Mouse (Mus musculus): ENCODE results near the gene Vmn1r5.
"Not testable (repeated sequence)": the region's sequence is repeated elsewhere in the genome, so short reads cannot be mapped to it uniquely, and the experiment has no call there.

The Vmn1r5 gene

DNA sequence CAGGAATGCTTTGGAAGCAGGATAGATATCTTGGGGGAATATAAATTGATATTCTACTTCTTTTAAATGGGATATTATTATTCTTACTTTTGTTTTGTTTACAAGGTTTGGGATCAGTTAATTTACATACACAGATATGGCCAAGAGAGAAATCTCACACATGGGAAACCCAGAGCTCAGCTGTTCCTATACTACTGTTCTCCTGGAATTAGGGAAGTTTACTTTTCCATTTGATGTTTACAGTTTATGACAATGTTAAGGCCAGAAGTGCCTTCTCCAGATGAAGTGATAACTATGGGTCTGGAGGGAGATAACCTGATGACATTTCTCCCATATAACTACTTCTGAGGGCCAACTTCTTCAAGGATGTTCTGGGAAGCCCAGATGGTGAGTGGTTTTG lies at the start of gene Vmn1r5:
Gene Vmn1r5, plus strand, starts transcription at position 301 of the 400 bp plus-strand sequence.
- no peak for DNase-seq

DNA sequence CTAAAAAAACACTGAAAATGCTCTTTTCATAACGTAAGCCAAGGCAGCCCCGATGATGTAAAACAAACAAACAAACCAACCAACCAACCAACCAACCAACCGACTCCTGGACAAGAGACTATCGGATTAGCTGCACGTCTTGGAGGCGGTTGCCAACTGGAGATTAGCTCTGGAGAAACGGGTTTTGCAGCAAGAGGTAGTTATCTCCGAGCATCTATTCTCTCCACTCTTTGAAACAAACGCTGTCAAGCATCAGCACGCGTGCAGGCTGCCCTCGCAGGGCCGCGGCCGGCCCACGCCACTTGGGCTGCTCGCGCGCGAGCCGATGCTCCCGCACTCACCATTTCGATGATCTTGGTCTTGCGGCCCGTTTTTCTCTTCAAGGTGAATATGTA lies 46.7 kb upstream of the Vmn1r5 start:
- DNase-seq = no peak

DNA sequence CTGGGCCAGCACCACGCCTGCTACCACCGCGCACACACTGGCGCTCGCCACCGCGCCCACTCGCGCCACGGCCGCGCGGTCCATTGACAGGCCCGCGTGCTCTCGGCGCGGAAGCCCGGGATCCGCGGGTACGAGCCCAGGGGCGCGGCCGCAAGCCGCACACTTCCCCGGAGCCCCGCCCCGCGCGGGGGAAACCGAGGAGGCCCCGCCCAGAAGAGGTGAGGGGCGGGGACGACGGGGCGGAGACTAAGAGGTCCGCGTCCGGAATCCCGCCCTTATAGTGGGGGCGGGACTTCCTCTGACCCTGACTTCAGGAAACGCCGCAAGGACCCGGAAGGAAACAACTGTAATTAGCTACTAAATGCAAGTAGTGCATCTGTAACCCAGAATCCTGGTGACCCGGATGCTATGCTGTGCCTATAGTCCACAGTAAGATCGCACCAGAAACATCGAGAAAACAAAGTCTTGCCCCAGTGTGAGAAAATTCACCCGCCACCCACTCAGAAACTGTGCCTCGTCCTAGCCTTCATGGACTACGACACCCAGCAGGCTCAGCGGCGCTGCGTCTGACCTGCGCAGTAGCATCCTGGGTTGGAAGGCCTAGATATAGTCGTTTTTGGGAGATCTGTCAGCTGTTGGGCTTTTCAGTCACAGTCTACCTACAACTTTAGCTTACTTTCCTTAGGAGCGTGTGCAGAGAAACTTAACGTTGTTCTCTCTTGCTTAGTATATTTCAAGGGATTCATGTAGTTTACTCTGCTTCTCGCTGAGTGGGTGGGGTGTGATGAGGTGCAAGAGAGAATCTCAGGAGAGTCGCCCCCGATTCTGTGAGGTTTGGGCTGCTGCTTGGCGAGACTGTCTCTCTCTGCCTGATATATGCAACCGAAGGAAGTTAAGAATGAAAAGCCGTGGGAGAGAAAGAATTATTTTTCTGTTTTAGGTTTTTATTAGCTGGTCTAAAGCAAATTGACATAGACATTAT lies 46.1 kb upstream of the Vmn1r5 start, which contains the start of the genes Nt5c3 and Vmn1r4:
Gene Nt5c3, minus strand, starts transcription at position 207 of the 982 bp plus-strand sequence.
Gene Vmn1r4, plus strand, starts transcription at position 290 of the 982 bp plus-strand sequence.
- peak; percentile 94 to 97 for DNase-seq

DNA sequence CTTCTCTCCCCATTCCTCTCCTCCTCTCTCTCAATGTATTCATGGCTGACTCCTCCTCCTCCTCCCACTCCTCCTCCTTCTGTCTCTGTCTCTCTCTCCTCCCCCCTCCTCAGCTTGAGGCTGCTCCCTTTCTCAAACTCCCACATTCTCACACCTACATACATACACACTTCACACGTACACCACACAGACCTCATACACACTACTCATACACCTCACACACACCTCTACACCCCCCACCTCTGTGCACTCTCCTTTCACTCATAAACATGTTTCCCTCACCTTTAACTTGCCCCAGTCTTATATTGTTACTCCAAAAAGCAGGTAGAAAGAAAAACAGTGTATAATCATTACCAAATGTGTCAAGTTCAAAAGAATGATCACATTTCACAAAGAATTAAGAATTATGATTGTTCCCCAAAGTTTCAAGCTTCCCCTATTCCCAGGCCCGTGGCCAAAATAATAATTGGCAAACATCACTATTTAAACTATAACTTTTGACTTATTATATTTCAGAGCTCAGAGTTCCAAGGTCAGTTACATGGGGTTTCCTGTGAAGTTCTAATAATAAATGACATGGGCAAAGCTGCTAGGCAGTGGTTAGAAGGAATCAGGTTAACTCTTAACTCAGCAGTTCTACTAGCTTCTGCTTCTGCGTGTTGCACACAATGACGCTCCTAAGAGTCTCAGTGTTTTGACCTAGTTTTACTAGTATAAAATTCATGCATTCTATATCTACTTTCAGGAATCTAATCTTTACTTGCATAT lies 38.2 kb upstream of the Vmn1r5 start:
- DNase-seq = no peak

DNA sequence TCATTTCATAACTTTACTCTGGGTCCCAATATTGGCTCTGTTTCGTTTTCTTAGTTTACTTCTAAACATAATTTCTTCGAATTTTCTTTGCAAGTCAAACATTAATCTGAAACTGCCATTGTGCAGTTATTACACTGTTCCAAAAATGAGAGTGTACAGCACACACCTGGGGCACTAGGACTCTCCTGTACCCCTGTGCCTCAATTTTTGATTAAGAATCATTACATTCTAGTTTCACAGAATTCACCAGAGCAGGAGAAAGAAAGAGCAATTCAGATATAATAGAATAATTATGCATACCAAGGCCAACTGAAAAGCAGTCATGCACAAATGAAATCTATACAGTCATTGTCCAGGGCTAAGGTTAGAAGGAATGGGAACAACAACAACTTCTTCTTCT lies 37.6 kb upstream of the Vmn1r5 start:
- DNase-seq = no peak

DNA sequence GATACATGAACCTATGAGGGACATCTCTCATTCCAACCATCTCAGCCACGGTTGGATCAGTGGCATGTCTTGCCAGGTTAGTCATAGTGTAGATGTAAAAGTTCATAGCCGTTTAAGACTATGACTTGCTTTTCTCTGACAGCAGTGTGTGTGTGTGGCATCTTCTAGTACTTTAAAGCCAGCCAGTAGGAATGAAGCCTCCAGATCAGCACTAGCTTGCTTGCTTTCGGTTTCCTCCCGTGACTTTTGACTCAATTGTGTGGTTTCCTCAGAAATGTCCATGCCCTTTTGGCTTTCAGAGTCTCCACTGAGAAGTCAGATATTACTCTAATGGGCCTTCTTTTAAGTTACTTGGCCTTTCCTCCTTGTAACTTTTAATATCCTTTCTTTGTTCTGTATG lies 35.7 kb upstream of the Vmn1r5 start:
- no peak for DNase-seq

DNA sequence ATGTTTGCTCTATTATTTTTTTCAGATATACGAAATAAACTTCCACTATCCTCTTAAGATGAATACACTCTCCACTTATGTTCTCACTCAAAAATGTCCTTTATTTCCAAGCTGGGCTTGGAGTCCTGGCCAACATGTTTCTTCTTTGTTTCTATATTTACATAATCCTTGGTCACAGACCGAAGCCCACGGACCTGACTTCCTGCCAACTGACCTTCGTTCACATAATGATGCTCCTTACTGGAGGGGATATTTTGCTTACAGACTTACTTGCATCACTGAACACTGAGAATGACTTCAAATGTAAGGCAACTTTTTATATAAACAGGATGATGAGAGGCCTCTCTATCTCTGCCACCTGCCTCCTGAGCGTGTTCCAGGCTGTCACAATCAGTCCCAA lies 13.6 kb upstream of the Vmn1r5 start:
- no peak for DNase-seq

DNA sequence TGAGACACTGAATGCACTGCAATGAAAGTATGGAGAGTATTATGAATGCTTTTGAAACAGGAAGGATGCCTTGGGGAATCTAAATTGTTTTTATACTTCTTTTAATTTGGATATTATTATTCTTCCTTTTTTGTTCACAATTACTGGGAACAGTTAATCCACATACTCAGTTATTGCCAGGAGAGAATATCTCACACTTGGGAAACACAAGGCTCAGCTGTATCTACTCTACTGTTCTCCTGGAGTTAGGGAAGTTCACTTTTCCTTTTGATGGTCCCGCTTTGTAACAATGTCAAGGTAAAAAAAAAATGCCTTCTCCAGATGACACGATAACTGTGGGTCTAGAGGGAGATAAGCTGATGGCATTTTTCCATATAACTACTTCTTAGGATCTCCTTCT lies 26.9 kb downstream of the Vmn1r5 start, which contains the start of gene Vmn1r6:
Gene Vmn1r6, plus strand, starts transcription at position 301 of the 400 bp plus-strand sequence.
- no peak for DNase-seq

DNA sequence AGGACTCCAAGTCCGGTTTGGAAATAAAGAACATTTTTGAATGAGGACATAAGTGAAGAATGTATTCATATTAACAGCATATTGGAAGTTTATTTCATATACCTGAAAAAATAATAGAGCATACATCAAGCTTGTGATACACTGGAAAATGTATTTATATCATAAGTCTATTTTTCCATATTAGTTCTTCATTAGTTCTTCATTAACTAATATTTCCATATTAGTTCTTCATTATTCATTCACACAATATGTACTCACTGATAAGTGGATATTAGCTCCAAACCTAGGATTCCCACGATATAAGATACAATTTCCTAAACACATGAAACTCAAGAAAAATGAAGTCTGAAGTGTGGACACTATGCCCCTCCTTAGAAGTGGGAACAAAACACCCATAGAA lies 55.2 kb downstream of the Vmn1r5 start, which contains the start of gene Vmn1r7:
Gene Vmn1r7, minus strand, starts transcription at position 101 of the 400 bp plus-strand sequence.
- not testable (repeated sequence) for DNase-seq

DNA sequence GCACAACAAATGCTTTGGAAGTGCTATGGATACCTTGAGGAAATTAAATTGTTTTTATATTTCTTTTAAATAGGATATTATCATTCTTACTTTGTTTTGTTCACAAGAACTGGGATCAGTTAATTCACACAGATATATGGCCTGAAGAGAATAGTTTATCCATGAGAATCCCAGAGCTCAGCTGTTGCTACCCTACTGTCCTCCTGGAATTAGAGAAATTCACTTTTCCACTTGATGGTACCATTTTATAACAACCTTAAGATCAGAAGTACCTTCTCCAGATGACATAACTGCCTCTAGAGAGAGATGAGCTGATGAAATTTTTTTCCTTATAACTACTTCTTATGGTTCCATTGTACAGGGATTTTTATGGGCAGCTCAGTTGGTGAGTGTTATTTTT lies 61.9 kb downstream of the Vmn1r5 start, which contains the start of gene Vmn1r8:
Gene Vmn1r8, plus strand, starts transcription at position 301 of the 400 bp plus-strand sequence.
- no peak for DNase-seq

DNA sequence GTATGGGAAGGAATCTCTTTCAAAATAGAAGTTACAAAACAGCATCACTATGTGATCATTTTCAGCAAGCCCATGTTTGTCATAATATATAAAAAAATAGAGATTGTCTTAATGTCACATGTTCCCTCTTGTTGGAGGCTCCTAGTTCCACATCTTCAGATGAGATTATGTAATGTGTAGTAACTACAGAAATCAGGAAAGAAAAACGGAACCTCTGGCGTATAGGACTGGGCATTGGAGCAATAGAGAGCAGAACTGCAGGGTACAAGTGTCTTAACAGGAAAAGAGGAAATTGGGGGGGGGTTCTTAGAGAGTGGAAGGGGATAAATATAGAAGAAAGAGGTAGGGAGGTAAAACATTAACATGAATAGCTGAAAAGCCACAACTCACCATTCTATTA lies 64.6 kb downstream of the Vmn1r5 start:
- no peak for DNase-seq
